Mouse (Mus musculus): Measurements from ENCODE around the gene Armc9.

DNA sequence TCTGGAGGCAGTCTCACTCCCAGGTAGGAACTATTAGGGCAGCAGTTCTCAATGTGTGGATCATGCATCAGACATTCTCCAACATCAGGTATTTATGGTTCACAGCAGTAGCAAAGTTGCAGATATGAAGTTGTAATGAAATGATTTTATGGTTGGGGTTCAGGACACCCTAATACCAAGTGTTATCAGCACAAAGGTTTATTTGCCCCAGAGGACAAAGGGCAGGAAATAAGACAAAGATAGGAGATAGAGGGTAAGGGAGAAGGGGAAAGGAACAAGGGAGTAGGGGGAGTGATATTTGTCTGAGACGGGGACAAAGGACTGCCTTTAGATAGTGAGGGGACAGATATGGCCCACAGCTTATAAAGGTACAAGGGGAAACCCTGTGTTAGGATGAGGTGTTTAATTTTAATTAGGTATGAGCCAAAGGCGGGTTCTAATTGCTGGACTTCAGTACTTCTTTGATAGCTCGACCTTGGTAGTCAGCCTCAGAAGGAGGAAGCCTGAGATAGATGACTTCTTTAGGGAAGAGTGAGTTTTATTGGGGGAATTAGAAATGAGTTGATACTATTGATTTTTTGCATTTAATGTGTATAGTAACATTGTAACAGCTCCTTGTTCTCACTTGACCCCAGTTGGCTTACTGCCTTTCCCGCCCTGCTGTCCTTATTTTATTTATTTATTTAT is 29.1 kb downstream of the Armc9 start:
- TF ChIP-seq POLR2A (IDR thresholded peaks at IDR 0.05; ENCODE audit: control insufficient read depth in 1 of 2, insufficient read depth in 1 of 2, low read depth in 1 of 2, low read length in 2 of 2, poor library complexity in 1 of 2) (no peak), HCFC1 (IDR thresholded peaks at IDR 0.05; ENCODE audit: low read depth, low read length) (no peak)
